Mouse (Mus musculus) forebrain, embryonic 15.5 days (tissue): Measurements from ENCODE around the gene Ciao2b. TPM values are rescaled to one million over a fixed set of nuclear protein-coding genes. Genes with fewer than 3 reads are reported as not detected.

Experiments
- ATAC-seq: fragments of 200-750 bp; cut with Nextera tagmentation; replicated peaks from 2 replicates; pipeline ENCODE4 v1.8.0; 2017; ENCODE audit warnings: mild to moderate bottlenecking, moderate TSS enrichment, moderate library complexity
- H3K27ac ChIP-seq: fragments of 300-500 bp; sonication (generic); replicated peaks from 2 replicates; pipeline ENCODE4 v1.5.1; 2015; ENCODE audit warnings: mild to moderate bottlenecking, inconsistent platforms
- H3K27me3 ChIP-seq: fragments of 300-500 bp; sonication (generic); 2 replicates; pipeline ENCODE4 v1.6.1; 2015; ENCODE audit warnings: inconsistent platforms
- H3K36me3 ChIP-seq: fragments of 300-500 bp; sonication (generic); 2 replicates; pipeline ENCODE4 v1.6.1; 2015; ENCODE audit warnings: mild to moderate bottlenecking, inconsistent platforms
- H3K4me1 ChIP-seq: fragments of 300-500 bp; sonication (generic); 2 replicates; pipeline ENCODE4 v1.6.1; 2015; ENCODE audit warnings: inconsistent platforms
- H3K4me2 ChIP-seq: fragments of 300-500 bp; sonication (generic); replicated peaks from 2 replicates; pipeline ENCODE4 v1.6.1; 2015; ENCODE audit warnings: mild to moderate bottlenecking, inconsistent platforms
- H3K4me3 ChIP-seq: fragments of 300-500 bp; sonication (generic); 2 replicates; pipeline ENCODE4 v1.5.1; 2015; ENCODE audit warnings: mild to moderate bottlenecking, inconsistent platforms
- H3K9ac ChIP-seq: fragments of 300-500 bp; sonication (generic); replicated peaks from 2 replicates; pipeline ENCODE4 v1.6.1; 2015; ENCODE audit warnings: mild to moderate bottlenecking, inconsistent platforms
- H3K9me3 ChIP-seq: fragments of 300-500 bp; sonication (generic); 2 replicates; pipeline ENCODE4 v1.6.1; 2016; ENCODE audit warnings: inconsistent platforms
- WGBS: fragments of 180-500 bp; shearing (Covaris S2); methylation state at CpG from one replicate; pipeline ENCODE4 v1.1.7; 2015; ENCODE audit warnings: mixed read lengths; 5-methylcytosine and 5-hydroxymethylcytosine counted together
- polyA plus RNA-seq: library from polyadenylated mRNA; unstranded; fragments of >200 nt; fragmentation: Nextera tagmentation; extraction: Ambion mirVana; gene quantifications from 2 replicates; pipeline ENCODE4 v1.2.1, GENCODE M21; 2015

The Ciao2b gene
- polyA plus RNA-seq, 1 experiment from 2014 or later = 153 TPM

DNA sequence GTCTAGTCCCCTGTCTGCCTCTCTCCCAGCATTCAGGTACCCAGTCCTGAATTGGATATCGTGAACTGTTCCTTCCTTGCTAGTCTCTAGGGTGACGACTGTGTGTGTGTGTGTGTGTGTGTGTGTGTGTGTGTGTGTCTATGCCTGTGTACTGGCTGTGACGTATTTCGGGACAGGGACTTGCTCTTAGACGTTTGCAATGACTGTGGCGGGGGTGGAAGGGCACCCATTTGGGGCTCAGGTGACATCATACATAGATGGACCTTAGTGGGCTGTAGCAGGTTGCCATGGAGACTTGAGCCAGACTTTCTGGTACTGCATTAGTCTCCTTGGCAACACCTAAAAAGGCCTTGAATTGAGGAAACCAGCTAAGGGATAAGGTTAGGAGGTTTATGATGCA, 9.3 kb downstream of the Ciao2b start:
- WGBS = 55% methylated on average over 6 of the region's 6 CpGs
- peak; percentile 23 for ATAC-seq
- H3K27me3 ChIP-seq = peaks cover 18% of the 10 kb centered on the region
- H3K9me3 ChIP-seq = no peaks in the 10 kb centered on the region
- H3K36me3 ChIP-seq = peaks cover 7% of the 10 kb centered on the region; the same call in 1 of the 2 replicates
- H3K9ac ChIP-seq = no peak overlapping the region
- no peak overlapping the region for H3K27ac ChIP-seq
- H3K4me1 ChIP-seq = peaks cover 12% of the 10 kb centered on the region
- no peak overlapping the region for H3K4me3 ChIP-seq
- no peak overlapping the region for H3K4me2 ChIP-seq

DNA sequence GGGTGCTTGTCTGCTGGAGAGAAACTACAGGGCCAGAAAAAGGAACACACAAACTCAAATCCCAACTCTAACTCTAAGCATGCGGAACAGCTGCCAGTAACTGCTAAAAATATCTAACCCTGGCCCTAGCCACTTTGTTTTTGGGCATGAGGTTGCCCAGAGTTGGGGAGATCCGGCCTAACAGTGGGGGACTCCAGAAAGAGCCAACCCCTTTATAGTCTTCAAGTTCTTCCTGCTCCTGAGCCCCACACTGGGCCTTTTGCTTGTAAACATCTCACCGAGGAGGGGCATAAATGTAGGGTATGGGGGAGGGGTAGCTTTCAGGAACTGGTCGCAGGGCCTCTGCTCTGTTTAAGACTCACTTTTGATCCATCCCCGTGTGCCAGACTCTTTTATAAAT, 9.8 kb downstream of the Ciao2b start:
- no peak overlapping the region for H3K9ac ChIP-seq
- 30% methylated on average over 5 of the region's 5 CpGs for WGBS
- H3K36me3 ChIP-seq = peaks cover 7% of the 10 kb centered on the region; the same call in 1 of the 2 replicates
- peaks cover 18% of the 10 kb centered on the region for H3K27me3 ChIP-seq
- H3K9me3 ChIP-seq = no peaks in the 10 kb centered on the region
- no peak for ATAC-seq
- no peak overlapping the region for H3K4me3 ChIP-seq
- H3K27ac ChIP-seq = no peak overlapping the region
- H3K4me2 ChIP-seq = no peak overlapping the region
- peaks cover 12% of the 10 kb centered on the region for H3K4me1 ChIP-seq

DNA sequence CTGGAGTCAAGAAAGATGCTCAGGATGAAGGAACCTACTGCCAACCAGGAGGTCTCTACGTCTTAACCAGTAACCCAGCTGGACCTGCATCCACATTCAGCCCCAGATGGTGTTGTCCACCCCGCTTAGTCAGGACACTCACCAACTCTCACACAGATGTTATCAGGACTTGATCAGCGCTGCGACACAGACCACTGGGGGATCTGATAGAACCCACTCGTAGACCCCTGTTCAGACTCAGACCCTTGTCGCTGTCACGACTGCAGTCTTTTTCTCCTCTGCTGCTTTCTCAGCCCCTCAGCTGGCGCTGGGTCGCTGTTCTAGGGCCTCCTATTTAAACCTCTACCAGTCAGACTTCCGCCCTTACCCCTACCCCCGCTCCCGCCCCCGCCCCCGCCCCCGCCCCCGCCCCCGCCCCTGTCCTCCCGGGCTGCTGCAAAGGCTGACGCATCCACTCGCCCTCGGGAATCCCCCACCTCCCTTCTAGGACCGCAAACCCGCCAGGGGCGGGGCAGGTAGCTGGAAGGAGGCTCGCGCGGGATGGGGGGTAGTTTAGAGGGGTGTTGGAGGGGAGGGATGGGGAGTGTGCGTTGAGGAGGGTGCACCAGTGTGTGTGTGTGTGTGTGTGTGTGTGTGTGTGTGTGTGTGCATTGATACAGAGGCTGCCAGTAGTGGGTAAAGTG, 10.6 kb downstream of the Ciao2b start, which contains the start of gene Rrad:
Gene Rrad, minus strand, starts transcription at position 347 of the 683 bp plus-strand sequence.
- Histone ChIP-seq H3K9me3 (no peaks in the 10 kb centered on the region), H3K9ac (peak within 1 kb of the TSS; percentile 42), H3K4me3 (peak within 1 kb of the TSS; percentile 35), H3K4me2 (peak within 1 kb of the TSS; percentile 57), H3K27ac (no peak within 1 kb of the TSS), H3K27me3 (peaks cover 18% of the 10 kb centered on the region), H3K4me1 (peaks cover 12% of the 10 kb centered on the region), H3K36me3 (peaks cover 7% of the 10 kb centered on the region; the same call in 1 of the 2 replicates)
- ATAC-seq = peak; percentile 62
- WGBS = 2% methylated on average over 28 of the region's 28 CpGs

DNA sequence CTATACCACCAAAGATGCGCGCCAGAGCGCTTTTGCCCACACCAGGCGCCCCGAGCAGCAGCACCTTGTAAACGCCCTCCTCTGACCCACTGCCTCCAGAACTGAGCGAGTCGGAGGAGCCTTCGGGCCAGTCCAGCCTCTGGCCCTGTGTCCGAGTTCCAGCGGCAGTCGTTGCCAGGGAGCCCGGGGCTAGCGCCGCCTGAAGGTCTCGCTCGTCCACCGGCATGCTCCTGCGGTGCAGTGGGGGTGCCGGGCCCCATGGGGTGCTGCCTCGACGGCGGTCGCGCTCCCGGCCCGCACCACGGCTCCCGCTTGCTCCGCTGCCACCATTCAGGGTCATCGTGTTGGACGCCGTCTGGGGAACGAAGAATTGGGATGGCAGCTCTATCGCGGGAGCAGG, 11.2 kb downstream of the Ciao2b start:
- Histone ChIP-seq H3K4me2 (peak overlapping the region; percentile 57), H3K4me1 (peaks cover 12% of the 10 kb centered on the region), H3K9ac (no peak overlapping the region), H3K27me3 (peaks cover 18% of the 10 kb centered on the region), H3K36me3 (peaks cover 7% of the 10 kb centered on the region; the same call in 1 of the 2 replicates), H3K4me3 (peak overlapping the region; percentile 35), H3K9me3 (no peaks in the 10 kb centered on the region), H3K27ac (no peak overlapping the region)
- WGBS = 1% methylated on average over 36 of the region's 36 CpGs
- ATAC-seq = peak; percentile 15; the same call in 1 of the 2 replicates

DNA sequence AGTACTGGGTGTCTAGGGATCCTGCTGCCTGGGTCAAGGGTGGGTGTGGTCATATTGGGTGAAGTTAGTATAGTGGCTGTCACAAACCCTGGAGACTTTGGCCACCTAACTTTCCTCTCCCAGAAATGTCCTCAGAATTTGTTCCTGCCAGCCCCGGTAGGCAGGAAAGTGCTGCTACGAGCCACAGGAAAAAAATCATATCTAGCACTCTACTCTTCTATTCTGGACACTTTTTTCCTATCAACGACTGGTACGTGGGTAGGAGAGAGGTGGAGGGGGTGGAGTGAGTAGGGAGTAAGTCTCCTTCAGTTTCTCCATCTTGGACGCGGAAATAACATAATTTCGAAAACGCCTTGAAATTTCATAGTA, 11.7 kb downstream of the Ciao2b start:
- Histone ChIP-seq H3K9ac (no peak overlapping the region), H3K4me1 (peaks cover 12% of the 10 kb centered on the region), H3K4me2 (peak overlapping the region; percentile 57; the same call in 1 of the 2 replicates), H3K4me3 (peak overlapping the region; percentile 35), H3K27me3 (peaks cover 18% of the 10 kb centered on the region), H3K9me3 (no peaks in the 10 kb centered on the region), H3K27ac (no peak overlapping the region), H3K36me3 (peaks cover 5% of the 10 kb centered on the region; the same call in 1 of the 2 replicates)
- no peak for ATAC-seq
- WGBS = 40% methylated on average over 8 of the region's 8 CpGs

DNA sequence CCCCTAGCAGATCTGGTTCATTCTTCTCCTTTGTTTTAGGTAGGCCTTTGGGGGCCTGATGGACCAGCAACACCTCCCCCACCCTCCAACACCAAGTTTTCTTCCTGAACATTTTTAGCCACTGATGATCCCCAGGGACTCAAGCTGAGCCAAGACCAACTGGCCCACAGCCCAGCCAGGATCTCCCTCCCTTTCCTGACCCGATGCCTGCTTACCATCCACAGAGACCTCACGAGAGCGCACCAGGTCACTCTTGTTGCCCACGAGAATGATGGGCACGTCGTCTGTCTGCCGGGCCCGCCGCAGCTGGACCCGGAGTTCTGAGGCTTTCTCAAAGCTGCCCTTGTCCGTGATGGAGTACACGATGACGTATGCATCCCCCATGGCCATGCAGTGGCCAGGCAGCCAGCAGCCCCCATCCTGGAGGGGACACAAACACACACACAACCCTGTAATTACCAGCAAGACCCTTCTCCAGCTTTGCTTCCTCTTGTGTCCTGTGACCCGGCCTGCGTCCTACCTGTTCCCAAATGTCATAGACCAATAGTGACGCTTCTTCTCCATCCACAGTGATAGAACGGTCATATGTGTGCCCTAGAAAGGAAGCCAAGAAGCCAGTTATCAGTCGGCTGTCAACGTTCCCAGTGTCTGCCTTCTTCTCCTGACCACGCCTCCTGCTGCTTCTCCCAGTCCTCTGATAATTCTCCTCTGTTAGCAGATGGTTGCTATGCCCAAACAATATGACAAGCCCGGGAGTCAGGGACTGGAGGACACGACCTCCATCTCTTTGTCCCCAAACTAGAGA, 12.3 kb downstream of the Ciao2b start:
- Histone ChIP-seq H3K27me3 (peaks cover 18% of the 10 kb centered on the region), H3K4me3 (no peak overlapping the region)
- 81% methylated on average over 22 of the region's 22 CpGs for WGBS

DNA sequence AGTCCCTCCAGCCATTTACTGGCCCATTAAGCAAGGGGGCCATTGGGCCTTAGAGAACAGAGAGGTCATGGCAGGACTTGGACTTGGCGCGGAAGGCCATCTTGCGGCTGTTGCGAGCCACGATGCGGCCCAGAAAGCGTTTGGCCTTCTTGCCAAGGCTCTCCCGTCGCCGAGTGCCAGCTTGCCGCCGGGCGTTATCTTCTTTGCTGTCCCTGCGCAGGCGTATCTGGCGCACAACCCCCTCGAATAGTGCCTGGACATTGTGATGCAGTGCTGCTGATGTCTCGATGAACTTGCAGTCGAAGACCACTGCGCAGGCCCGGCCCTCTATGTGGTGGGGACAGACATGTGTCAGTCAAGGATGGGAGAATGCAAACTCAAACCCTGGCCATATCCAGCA, 13.4 kb downstream of the Ciao2b start:
- no peaks in the 10 kb centered on the region for H3K9me3 ChIP-seq
- no peaks in the 10 kb centered on the region for H3K36me3 ChIP-seq
- peaks cover 12% of the 10 kb centered on the region for H3K4me1 ChIP-seq
- WGBS = 93% methylated on average over 21 of the region's 21 CpGs
- peaks cover 18% of the 10 kb centered on the region for H3K27me3 ChIP-seq
- H3K4me2 ChIP-seq = no peak overlapping the region
- no peak for ATAC-seq
- H3K4me3 ChIP-seq = no peak overlapping the region
- no peak overlapping the region for H3K27ac ChIP-seq
- H3K9ac ChIP-seq = no peak overlapping the region

More for the DNA sequence above, 12.3 kb downstream of the Ciao2b start:
- H3K9ac ChIP-seq = no peak overlapping the region
- H3K9me3 ChIP-seq = no peaks in the 10 kb centered on the region
- H3K4me1 ChIP-seq = peaks cover 12% of the 10 kb centered on the region
- no peak overlapping the region for H3K27ac ChIP-seq
- no peak for ATAC-seq
- no peak overlapping the region for H3K4me2 ChIP-seq
- no peaks in the 10 kb centered on the region for H3K36me3 ChIP-seq

DNA sequence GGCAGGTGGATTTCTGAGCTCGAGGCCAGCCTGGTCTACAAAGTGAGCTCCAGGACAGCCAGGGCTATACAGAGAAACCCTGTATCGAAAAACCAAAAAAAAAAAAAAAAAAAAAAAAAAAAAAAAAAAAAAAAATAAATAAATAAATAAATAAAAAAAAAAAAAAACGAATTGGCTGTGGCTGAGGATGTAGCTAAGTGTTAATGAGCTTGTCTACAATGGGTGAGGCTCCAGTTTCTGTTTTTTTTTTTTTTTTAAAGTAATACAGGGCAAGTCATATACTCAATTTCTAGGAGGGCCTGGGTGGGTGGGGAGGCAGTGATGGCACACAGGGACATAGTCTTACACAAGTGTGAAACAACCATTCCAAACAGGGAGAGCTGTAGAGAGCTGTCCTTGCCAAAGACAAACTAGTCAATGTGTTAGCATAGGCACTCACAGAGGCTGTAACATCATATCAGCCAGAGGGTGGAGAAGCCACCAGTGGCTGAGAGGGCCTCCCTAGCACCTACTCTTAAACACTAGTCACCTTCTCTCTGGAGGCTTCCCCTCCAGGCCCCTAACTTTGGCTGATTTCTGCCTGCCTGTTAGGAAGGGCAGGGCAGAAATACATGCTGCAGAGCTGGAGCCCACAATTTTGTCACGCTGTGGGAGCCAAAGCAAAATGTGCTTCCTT, 14.6 kb downstream of the Ciao2b start:
- no peak overlapping the region for H3K4me2 ChIP-seq
- H3K4me1 ChIP-seq = peaks cover 12% of the 10 kb centered on the region
- H3K27ac ChIP-seq = no peak overlapping the region
- no peak overlapping the region for H3K4me3 ChIP-seq
- H3K9ac ChIP-seq = no peak overlapping the region
- ATAC-seq = no peak
- no peaks in the 10 kb centered on the region for H3K36me3 ChIP-seq
- H3K9me3 ChIP-seq = no peaks in the 10 kb centered on the region
- H3K27me3 ChIP-seq = peaks cover 18% of the 10 kb centered on the region
- WGBS = 73% methylated on average over 4 of the region's 4 CpGs

DNA sequence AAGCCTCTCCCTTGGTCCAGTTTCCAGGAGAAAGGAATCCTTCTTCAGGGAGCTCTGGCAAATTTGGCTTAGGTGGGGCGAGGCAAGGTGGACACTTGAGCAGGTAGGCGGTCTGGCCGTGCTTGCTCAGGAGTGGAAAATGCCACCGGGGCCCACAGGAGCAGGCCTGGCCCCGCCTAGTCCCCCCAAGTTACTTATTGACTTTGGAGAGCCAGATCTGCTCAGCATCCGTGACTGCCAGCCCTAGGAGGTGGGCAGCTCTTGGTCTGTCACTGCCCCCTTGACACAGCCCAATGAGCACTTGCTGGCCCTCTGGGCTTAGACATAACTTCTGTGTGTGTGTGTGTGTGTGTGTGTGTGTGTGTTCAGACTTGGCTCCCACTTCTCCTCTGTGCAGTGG, 17.6 kb downstream of the Ciao2b start, which contains the start of gene Cdh16:
Gene Cdh16, minus strand, starts transcription at position 236 of the 400 bp plus-strand sequence.
- Histone ChIP-seq H3K36me3 (no peaks in the 10 kb centered on the region), H3K4me3 (no peak within 1 kb of the TSS), H3K9ac (no peak within 1 kb of the TSS), H3K27ac (no peak within 1 kb of the TSS), H3K9me3 (no peaks in the 10 kb centered on the region), H3K4me2 (no peak within 1 kb of the TSS), H3K4me1 (no peaks in the 10 kb centered on the region), H3K27me3 (0 out of 2 replicates have a peak, but pooled peaks cover 1% of the 10 kb centered on the region)
- WGBS = 80% methylated on average over 6 of the region's 6 CpGs
- no peak for ATAC-seq

DNA sequence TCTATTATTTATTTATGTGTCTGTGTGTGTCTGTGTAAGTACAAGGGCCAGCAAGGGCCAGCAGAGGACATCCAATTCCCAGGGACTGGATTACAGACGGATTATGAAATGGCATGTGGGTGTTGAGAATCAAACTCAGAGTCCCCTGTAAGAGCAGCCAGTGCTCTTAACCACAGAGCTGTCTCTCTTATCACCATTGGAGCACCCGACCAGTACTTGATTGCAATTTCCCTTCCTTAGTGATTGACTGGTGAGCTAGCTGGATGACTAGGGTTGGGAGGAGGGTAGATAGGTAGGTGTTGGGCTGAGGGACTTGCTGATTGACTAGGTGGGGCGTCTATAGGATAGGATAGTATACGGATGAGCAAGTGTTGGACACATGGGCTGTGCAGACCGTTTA, 21.0 kb downstream of the Ciao2b start:
- H3K9ac ChIP-seq = no peak overlapping the region
- 83% methylated on average over 5 of the region's 5 CpGs for WGBS
- H3K4me3 ChIP-seq = no peak overlapping the region
- no peak for ATAC-seq
- H3K27ac ChIP-seq = no peak overlapping the region
- H3K27me3 ChIP-seq = no peaks in the 10 kb centered on the region
- H3K9me3 ChIP-seq = no peaks in the 10 kb centered on the region
- H3K4me2 ChIP-seq = no peak overlapping the region
- no peaks in the 10 kb centered on the region for H3K36me3 ChIP-seq
- H3K4me1 ChIP-seq = no peaks in the 10 kb centered on the region

DNA sequence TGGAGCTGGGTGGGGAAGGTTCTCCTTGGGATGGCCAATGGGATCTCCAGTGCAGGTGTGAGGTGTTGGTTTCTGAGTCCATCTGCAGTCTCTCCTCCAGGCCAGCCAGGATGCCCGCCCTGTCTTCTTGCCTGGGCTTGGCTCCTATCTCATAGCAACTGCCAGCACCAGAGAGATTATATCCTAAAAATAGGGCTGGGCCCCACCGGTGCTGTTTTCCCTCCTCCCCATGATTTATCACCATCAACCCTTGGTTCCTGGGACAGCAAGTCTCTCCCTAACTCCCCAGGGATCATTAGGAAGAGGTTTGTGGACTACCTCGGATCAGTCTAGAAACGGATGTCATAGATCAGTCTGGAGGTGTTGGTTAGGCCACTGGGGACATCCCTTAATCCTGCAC, 28.6 kb downstream of the Ciao2b start:
- ATAC-seq = no peak
- Histone ChIP-seq H3K36me3 (no peaks in the 10 kb centered on the region), H3K4me2 (no peak overlapping the region), H3K9ac (no peak overlapping the region), H3K27me3 (no peaks in the 10 kb centered on the region), H3K9me3 (no peaks in the 10 kb centered on the region), H3K27ac (no peak overlapping the region), H3K4me1 (no peaks in the 10 kb centered on the region), H3K4me3 (no peak overlapping the region)
- WGBS = 89% methylated on average over 4 of the region's 4 CpGs

DNA sequence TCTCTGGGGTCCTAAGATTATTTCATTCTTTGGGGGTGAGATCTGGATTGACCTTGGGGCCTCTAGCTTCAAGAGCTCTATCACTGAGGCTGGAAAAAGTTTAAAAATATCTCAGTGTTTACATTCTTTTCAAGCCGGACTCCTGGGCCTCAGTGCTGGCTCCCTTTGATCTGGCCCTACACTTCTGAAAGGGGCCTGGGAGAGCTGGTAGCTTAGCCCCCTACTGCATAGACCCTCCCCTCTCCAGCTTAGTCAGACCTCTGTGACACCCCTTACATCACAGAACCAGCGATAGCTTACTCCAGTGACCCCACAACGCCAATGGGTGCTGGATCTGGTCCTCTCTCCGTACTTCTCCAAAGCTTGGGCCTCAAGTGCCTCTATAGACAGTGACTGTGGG, 30.2 kb downstream of the Ciao2b start:
- H3K27me3 ChIP-seq = no peaks in the 10 kb centered on the region
- no peak overlapping the region for H3K4me2 ChIP-seq
- no peak overlapping the region for H3K27ac ChIP-seq
- H3K9ac ChIP-seq = no peak overlapping the region
- H3K36me3 ChIP-seq = no peaks in the 10 kb centered on the region
- whole genome bisulfite sequencing = 72% methylated on average over 4 of the region's 4 CpGs
- ATAC-seq = no peak
- no peak overlapping the region for H3K4me3 ChIP-seq
- H3K4me1 ChIP-seq = no peaks in the 10 kb centered on the region
- no peaks in the 10 kb centered on the region for H3K9me3 ChIP-seq
